Mouse (Mus musculus) adrenal gland, postnatal 36 days (tissue): ENCODE results near the gene Olfr371. TPM values are rescaled to one million over a fixed set of nuclear protein-coding genes. Genes with fewer than 3 reads are reported as not detected.

ENCODE experiments used
- DNase-seq, 2 experiments: peaks; one replicate each; pipeline ENCODE4 v3.0.0; 2021; ENCODE audit warnings: mixed read lengths in 1 of 2
- long read RNA-seq, 2 experiments: library from polyadenylated mRNA; stranded (forward); transcript quantifications; one replicate each; pipeline ENCODE4 v2.0.0; 2021; ENCODE audit warnings: borderline sequencing depth in 2 of 2
- total RNA-seq, 2 experiments: library from RNA; stranded (reverse); gene quantifications; 2 replicates each; pipeline ENCODE4 v1.2.3; 2021

The Olfr371 gene
- not detected for total RNA-seq
- long read RNA-seq, experiment 1: 0 reads
- long read RNA-seq, experiment 2: 0 reads

- DNase-seq: no peak
These were observed at the start of gene Olfr371 for GRCm38 (mm10) chr8:85225688-85226087. Gene Olfr371, plus strand, starts transcription at chr8:85225988.

- no peak for DNase-seq
These were observed 33.4 kb upstream of the Olfr371 start for GRCm38 (mm10) chr8:85192346-85192745.

GRCm38 (mm10) chr8:85220220-85220619, 5.6 kb upstream of the Olfr371 start:
- no peak for DNase-seq

- peak in 1 of 2 experiments; percentile 4 for DNase-seq
These were observed 4.8 kb upstream of the Olfr371 start for GRCm38 (mm10) chr8:85220992-85221391.

- DNase-seq: no peak
These were observed 1.5 kb downstream of the Olfr371 start for GRCm38 (mm10) chr8:85227297-85227696.

Other genes starting within 250 kb of the Olfr371 start
- 100 to 1,000 TPM in 1 of 2 experiments, 10 to 100 TPM in 1; 71.5 to 139 TPM for gene Junb, start 247.3 kb upstream of the Olfr371 start, total RNA-seq
- 1 to 10 TPM; 7.0 to 8.2 TPM for gene Hook2, start 235.4 kb upstream of the Olfr371 start, total RNA-seq
- not detected for gene Best2, start 211.5 kb upstream of the Olfr371 start, total RNA-seq
- gene Asna1, start 200.7 kb upstream of the Olfr371 start, total RNA-seq: 10 to 100 TPM; 91.0 to 93.4 TPM
- gene Trir, start 199.2 kb upstream of the Olfr371 start, total RNA-seq: 100 to 1,000 TPM; 157 to 178 TPM
- gene Tnpo2, start 189.1 kb upstream of the Olfr371 start, total RNA-seq: 10 to 100 TPM; 76.4 to 88.2 TPM
- gene Fbxw9, start 165.9 kb upstream of the Olfr371 start, total RNA-seq: 10 to 100 TPM; 13.0 to 20.5 TPM
- gene Gm5741, start 158.0 kb upstream of the Olfr371 start, total RNA-seq: 1 to 10 TPM in 1 of 2 experiments, not detected in 1; 1.2 TPM
- gene Dhps, start 154.2 kb upstream of the Olfr371 start, total RNA-seq: 10 to 100 TPM; 32.2 to 32.7 TPM
- 10 to 100 TPM; 69.1 to 79.6 TPM for gene Wdr83os, start 145.2 kb upstream of the Olfr371 start, total RNA-seq
- gene Wdr83, start 144.7 kb upstream of the Olfr371 start, total RNA-seq: 10 to 100 TPM; 20.5 to 25.5 TPM
- gene Man2b1, start 142.7 kb upstream of the Olfr371 start, total RNA-seq: 10 to 100 TPM; 38.1 to 45.5 TPM
- gene Zfp791, start 102.9 kb upstream of the Olfr371 start, total RNA-seq: 1 to 10 TPM; 1.3 to 1.4 TPM
- gene Cks1brt, start 74.1 kb upstream of the Olfr371 start, total RNA-seq: not detected
- 10 to 100 TPM; 17.9 to 18.8 TPM for gene Orc6, start 73.6 kb downstream of the Olfr371 start, total RNA-seq
- 100 to 1,000 TPM; 105 to 108 TPM for gene Vps35, start 73.8 kb downstream of the Olfr371 start, total RNA-seq
- under 1 TPM; 0.13 to 0.53 TPM for gene Mylk3, start 160.4 kb downstream of the Olfr371 start, total RNA-seq
- 10 to 100 TPM; 20.0 to 37.1 TPM for gene 4921524J17Rik, start 206.8 kb downstream of the Olfr371 start, total RNA-seq